Mouse (Mus musculus): ENCODE data around the gene Zfp446.

GRCm38 (mm10) chr7:13028986-13029385, 51.3 kb downstream of the Zfp446 start:
- TF ChIP-seq CTCF (IDR thresholded peaks at IDR 0.05; ENCODE audit: extremely low read depth, insufficient read depth, insufficient read length, insufficient replicate concordance) (no peak), POLR2A (IDR thresholded peaks at IDR 0.05; ENCODE audit: low read depth, low read length) (no peak)

Data from spleen, adult 2 months (tissue).